Mouse (Mus musculus): ENCODE measurements around the gene Trim9. TPM values are rescaled to one million over a fixed set of nuclear protein-coding genes. Genes with fewer than 3 reads are reported as not detected.

The Trim9 gene
- polyA plus RNA-seq, 1 experiment from 2014 or later = 2.2 TPM

GRCm38 (mm10) chr12:70201926-70202529, 145.4 kb downstream of the Trim9 start:
- Histone ChIP-seq H3K4me2 (replicated peaks; ENCODE audit: low read depth, low read length) (no peak overlapping the region), H3K4me1 (ENCODE audit: insufficient read depth, low read length) (no peaks in the 10 kb centered on the region), H3K4me3 (ENCODE audit: low read length) (no peak overlapping the region), H3K27me3 (ENCODE audit: insufficient read depth, low read length) (no peaks in the 10 kb centered on the region), H3K9ac (replicated peaks; ENCODE audit: low read length) (no peak overlapping the region), H3K27ac (ENCODE audit: low read length) (no peak overlapping the region), H3K36me3 (ENCODE audit: insufficient read depth, low read length) (peaks cover 14% of the 10 kb centered on the region; the same call in 1 of the 2 replicates), H3K9me3 (ENCODE audit: low read length) (no peaks in the 10 kb centered on the region)
- no peak for ATAC-seq (ENCODE audit: low FRiP score, low TSS enrichment)
- WGBS = 77% methylated on average over 4 of the region's 5 CpGs

GRCm38 (mm10) chr12:70196341-70196740, 151.1 kb downstream of the Trim9 start:
- 90% methylated on average over 5 of the region's 5 CpGs for WGBS
- no peaks in the 10 kb centered on the region for H3K9me3 ChIP-seq (ENCODE audit: low read length)
- peaks cover 18% of the 10 kb centered on the region; the same call in 1 of the 2 replicates for H3K36me3 ChIP-seq (ENCODE audit: insufficient read depth, low read length)
- H3K4me3 ChIP-seq (ENCODE audit: low read length) = no peak overlapping the region
- no peak for ATAC-seq (ENCODE audit: low FRiP score, low TSS enrichment)
- H3K9ac ChIP-seq (replicated peaks; ENCODE audit: low read length) = no peak overlapping the region
- H3K4me1 ChIP-seq (ENCODE audit: insufficient read depth, low read length) = peaks cover 10% of the 10 kb centered on the region; the same call in 1 of the 2 replicates
- H3K27ac ChIP-seq (ENCODE audit: low read length) = no peak overlapping the region
- no peak overlapping the region for H3K4me2 ChIP-seq (replicated peaks; ENCODE audit: low read depth, low read length)
- no peaks in the 10 kb centered on the region for H3K27me3 ChIP-seq (ENCODE audit: insufficient read depth, low read length)

DNA sequence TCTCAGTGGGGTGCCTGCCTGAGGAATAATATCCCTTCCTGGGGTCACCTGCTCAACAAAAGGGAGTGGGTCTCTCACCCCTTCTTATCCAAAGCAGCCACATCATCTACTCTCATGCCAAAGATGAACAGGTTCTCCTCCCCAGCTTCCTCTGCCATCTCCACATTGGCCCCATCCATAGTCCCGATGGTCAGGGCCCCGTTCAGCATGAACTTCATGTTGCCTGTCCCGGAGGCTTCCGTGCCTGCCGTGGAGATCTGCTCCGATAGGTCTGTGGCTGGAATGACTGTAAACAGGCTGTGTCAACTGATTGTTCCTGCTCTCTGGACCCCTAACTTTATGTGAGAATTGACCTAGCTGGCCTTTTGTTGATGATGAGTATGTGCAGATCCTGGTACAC, 152.0 kb downstream of the Trim9 start:
- peaks cover 18% of the 10 kb centered on the region; the same call in 1 of the 2 replicates for H3K36me3 ChIP-seq (ENCODE audit: insufficient read depth, low read length)
- 97% methylated on average over 6 of the region's 6 CpGs for WGBS
- no peak overlapping the region for H3K9ac ChIP-seq (replicated peaks; ENCODE audit: low read length)
- no peak overlapping the region for H3K4me2 ChIP-seq (replicated peaks; ENCODE audit: low read depth, low read length)
- no peaks in the 10 kb centered on the region for H3K27me3 ChIP-seq (ENCODE audit: insufficient read depth, low read length)
- no peak overlapping the region for H3K4me3 ChIP-seq (ENCODE audit: low read length)
- H3K27ac ChIP-seq (ENCODE audit: low read length) = no peak overlapping the region
- no peak for ATAC-seq (ENCODE audit: low FRiP score, low TSS enrichment)
- peaks cover 10% of the 10 kb centered on the region; the same call in 1 of the 2 replicates for H3K4me1 ChIP-seq (ENCODE audit: insufficient read depth, low read length)
- no peaks in the 10 kb centered on the region for H3K9me3 ChIP-seq (ENCODE audit: low read length)

Other genes with a start within 250 kb of the Trim9 start
- 12.0 and 13.4 TPM in 2 replicates for gene Nin, start 233.9 kb downstream of the Trim9 start, polyA plus RNA-seq (2015; fragmentation: Nextera tagmentation; extraction: Ambion mirVana)
- 0.05 and 0.17 TPM in 2 replicates for gene Abhd12b, start 193.5 kb downstream of the Trim9 start, polyA plus RNA-seq (2015; fragmentation: Nextera tagmentation; extraction: Ambion mirVana)
- 47.9 and 49.1 TPM in 2 replicates for gene Pygl, start 116.1 kb downstream of the Trim9 start, polyA plus RNA-seq (2015; fragmentation: Nextera tagmentation; extraction: Ambion mirVana)
- gene Tmx1, start 105.5 kb upstream of the Trim9 start, polyA plus RNA-seq (2015; fragmentation: Nextera tagmentation; extraction: Ambion mirVana) = 122 and 125 TPM in 2 replicates

Measured in kidney, embryonic 16.5 days (tissue).